Mouse (Mus musculus): ENCODE data around the gene Ube2l6. TPM values are rescaled to one million over a fixed set of nuclear protein-coding genes. Genes with fewer than 3 reads are reported as not detected.
A peak's percentile ranks its signal among the peaks of the same experiment; 100 is the strongest.

The Ube2l6 gene
- 9.6 and 11.2 TPM in 2 replicates for total RNA-seq (2015)
- 8.5 and 12.7 TPM in 2 replicates for total RNA-seq (2017)

- ATAC-seq (replicated peaks; ENCODE audit: poor library complexity) = peak; percentile 87
These were observed at the start of gene Ube2l6 for GRCm38 (mm10) chr2:84798493-84798921. Gene Ube2l6, plus strand, starts transcription at chr2:84798828.

- no peak for ATAC-seq (replicated peaks; ENCODE audit: poor library complexity)
These were observed 48.5 kb upstream of the Ube2l6 start for GRCm38 (mm10) chr2:84750115-84750514.

DNA sequence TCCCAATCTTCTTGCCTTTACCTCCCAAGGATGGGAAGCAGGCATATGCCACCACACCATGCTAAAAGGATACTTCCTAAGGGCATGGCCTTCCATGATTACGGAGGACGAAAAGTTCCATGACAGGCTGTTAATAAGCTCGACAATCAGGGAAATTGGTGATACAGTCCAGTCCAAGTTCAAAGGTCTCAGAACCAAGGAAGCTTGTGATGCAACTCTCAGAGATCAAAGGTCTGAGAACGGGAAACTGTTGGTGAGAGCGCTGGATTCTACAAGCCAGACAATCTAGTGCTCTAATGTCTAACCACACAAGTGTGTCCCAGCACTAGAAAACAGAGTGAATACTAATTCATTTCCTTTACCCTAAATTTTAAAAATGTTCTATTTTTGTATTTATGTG is 42.4 kb upstream of the Ube2l6 start:
- ATAC-seq (replicated peaks; ENCODE audit: poor library complexity) = no peak

- peak; percentile 59 for ATAC-seq (replicated peaks; ENCODE audit: poor library complexity)
These were observed 41.5 kb upstream of the Ube2l6 start for GRCm38 (mm10) chr2:84757026-84757682.

- peak; percentile 96 for ATAC-seq (replicated peaks; ENCODE audit: poor library complexity)
These were observed 40.0 kb upstream of the Ube2l6 start for GRCm38 (mm10) chr2:84758542-84759127.

- no peak for ATAC-seq (replicated peaks; ENCODE audit: poor library complexity)
These were observed 37.9 kb upstream of the Ube2l6 start for GRCm38 (mm10) chr2:84760777-84761176.

GRCm38 (mm10) chr2:84761309-84761708 is 37.3 kb upstream of the Ube2l6 start:
- ATAC-seq (replicated peaks; ENCODE audit: poor library complexity) = no peak

- ATAC-seq (replicated peaks; ENCODE audit: poor library complexity) = no peak
These were observed 36.8 kb upstream of the Ube2l6 start for GRCm38 (mm10) chr2:84761840-84762239.

- no peak for ATAC-seq (replicated peaks; ENCODE audit: poor library complexity)
These were observed 36.3 kb upstream of the Ube2l6 start for GRCm38 (mm10) chr2:84762295-84762694.

- no peak for ATAC-seq (replicated peaks; ENCODE audit: poor library complexity)
These were observed 35.8 kb upstream of the Ube2l6 start for GRCm38 (mm10) chr2:84762818-84763217.

DNA sequence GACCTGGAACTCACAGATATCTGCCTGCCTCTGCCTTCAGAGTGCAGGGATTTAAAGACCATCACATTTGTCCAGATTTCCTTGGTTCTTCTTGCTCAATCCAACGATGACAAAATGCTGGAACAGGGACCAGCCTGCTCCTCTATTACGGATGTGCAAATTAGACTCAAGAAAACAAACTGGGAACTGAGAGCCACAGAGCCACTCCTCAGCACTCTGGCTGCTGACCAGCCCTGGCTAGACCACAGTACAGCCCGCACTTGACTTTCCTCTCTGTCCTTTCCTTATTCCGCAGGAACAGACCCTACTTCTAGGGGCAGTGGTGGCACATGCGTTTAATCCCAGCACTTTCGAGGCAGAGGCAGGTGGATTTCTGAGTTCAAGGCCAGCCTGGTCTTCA is 28.1 kb upstream of the Ube2l6 start:
- ATAC-seq (replicated peaks; ENCODE audit: poor library complexity) = no peak

DNA sequence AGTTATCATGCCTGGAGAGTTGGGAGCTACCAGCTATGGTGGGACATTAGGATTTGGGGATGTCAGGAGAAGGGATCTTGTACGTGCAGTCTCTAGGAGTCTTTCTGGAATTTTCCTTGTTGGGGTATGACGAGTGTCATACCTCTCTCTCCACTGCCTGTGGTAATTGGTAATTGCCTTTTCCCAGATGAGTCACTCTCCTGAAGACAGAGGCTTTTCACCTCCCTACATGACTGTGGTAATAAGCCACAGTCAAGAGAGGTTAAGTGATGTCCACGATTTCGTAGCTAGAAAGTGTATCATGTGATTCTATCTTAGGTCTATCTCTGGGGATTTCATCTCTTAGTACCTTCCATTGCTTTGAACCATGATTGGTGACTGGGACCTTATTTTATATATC is 26.2 kb upstream of the Ube2l6 start:
- ATAC-seq (replicated peaks; ENCODE audit: poor library complexity) = no peak

DNA sequence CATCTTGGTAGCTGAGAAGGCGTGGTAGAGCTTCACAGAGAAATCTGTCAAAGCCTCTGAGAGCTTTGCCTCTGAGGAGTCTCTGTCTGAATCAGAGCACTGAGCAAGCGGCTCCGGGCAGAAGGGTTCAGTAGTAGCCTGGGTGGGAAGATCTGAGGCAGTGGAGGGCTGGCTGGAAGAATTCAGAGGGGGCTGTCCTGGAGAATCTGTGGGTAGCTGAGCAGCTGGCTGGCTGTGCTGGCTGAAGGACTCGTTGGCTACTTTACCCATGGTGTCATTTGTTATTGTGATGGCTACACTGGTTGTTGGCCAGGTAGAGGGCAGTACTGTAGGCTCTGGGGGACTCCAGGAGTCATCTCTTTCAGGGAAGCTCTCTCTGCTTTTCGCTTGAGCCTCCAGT is 25.4 kb upstream of the Ube2l6 start:
- ATAC-seq (replicated peaks; ENCODE audit: poor library complexity) = no peak

DNA sequence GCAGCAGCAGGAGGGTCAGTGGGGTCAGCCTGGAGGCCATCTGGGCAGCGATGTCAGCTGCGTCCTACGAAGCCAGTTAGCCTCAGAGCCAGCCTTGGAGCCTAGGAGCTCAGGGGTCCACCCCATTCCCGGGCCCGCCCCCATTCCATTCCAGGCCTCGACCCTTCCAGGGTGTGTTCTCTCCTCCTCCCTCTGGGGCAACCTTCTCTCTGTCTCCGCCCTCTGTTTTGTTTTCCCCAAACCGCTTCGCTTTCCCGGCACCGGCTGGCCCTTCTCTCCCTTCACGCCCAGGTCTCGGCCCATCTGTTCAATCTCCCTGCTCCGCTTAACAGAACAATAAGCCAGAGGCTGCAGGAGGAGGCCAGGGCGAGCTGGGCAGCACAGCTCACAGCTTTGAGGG is 23.9 kb upstream of the Ube2l6 start:
- ATAC-seq (replicated peaks; ENCODE audit: poor library complexity) = no peak

DNA sequence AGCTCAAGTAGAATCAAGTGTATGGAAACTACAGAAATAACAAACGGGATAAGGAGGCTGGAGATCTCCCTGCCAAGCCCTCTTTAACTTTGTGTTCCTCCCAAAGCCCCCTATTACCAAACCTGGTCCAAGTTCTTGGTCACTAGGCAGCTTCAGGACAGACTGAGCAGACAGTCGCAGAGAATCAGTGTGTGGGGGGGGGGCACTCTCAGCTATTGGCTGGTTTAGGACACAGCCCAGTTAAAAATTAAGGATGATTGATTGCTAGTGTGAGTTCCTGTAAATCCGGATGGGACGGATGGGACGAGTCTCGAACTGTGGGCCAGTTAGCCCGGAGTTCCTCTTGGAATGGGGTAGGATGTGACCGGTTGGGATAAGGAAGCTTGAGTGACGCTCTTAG is 23.4 kb upstream of the Ube2l6 start, which contains the start of gene Serping1:
Gene Serping1, minus strand, starts transcription at position 204 of the 400 bp plus-strand sequence.
- ATAC-seq (replicated peaks; ENCODE audit: poor library complexity) = no peak

- ATAC-seq (replicated peaks; ENCODE audit: poor library complexity) = peak; percentile 29; the same call in 1 of the 2 replicates
These were observed 23.0 kb upstream of the Ube2l6 start for GRCm38 (mm10) chr2:84775665-84776064.

DNA sequence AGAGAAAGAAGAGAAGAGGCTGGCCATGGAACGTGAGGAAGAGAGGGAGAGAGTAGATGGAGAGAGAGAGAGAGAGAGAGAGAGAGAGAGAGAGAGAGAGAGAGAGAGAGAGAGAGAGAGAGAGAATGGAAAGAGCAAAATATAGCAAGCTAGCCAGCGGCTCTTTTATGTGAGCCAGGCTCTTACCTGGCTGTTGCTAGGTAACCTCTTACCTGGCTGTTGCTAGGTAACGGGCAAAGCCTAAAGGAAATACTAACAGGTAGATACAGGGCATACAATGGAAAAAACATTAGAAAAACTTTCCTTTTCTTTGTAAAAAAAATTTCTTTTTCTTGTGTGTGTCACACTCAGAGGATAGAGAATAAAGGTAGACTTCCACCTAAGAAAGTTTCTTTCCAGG is 20.9 kb upstream of the Ube2l6 start:
- ATAC-seq (replicated peaks; ENCODE audit: poor library complexity) = no peak

DNA sequence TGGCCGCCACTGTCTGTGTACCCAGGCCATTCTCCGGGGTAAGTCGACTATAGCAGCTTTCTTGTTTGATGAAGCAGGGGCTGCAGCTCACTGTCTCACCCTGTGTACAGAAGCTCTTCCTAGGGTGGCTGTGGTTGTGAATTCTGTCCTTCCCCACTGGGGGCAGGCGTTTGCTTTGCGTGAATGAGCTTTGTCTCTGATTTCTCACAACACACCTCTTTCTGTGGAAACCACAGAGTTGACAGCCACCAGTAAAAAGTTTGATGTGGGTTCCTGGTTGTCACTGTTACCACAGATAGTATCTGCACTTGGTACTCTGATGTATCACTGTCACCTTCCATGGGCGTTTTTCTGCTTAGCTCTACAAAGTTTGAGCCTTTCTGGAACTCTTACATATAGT is 19.4 kb upstream of the Ube2l6 start:
- peak; percentile 90 for ATAC-seq (replicated peaks; ENCODE audit: poor library complexity)

DNA sequence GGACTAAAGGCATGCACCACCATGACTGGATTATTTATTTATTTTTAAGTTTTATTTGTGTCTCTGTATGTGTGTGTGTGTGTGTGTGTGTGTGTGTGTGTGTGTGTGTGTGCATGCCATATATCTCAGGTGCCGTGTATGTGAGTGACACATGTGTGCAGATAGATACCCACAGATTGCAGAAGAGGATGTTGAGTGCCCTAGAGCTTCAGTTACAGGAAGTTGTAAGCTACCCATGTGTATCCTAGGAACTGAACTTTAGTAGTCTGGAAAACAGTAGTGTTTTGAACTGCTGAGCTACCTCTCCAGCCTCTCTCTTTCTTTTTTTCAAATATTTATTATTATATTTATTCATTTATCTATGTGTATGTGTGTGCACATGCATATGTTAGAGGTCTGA is 15.3 kb upstream of the Ube2l6 start:
- peak; percentile 75 for ATAC-seq (replicated peaks; ENCODE audit: poor library complexity)

- no peak for ATAC-seq (replicated peaks; ENCODE audit: poor library complexity)
These were observed 14.6 kb upstream of the Ube2l6 start for GRCm38 (mm10) chr2:84783840-84784566.

DNA sequence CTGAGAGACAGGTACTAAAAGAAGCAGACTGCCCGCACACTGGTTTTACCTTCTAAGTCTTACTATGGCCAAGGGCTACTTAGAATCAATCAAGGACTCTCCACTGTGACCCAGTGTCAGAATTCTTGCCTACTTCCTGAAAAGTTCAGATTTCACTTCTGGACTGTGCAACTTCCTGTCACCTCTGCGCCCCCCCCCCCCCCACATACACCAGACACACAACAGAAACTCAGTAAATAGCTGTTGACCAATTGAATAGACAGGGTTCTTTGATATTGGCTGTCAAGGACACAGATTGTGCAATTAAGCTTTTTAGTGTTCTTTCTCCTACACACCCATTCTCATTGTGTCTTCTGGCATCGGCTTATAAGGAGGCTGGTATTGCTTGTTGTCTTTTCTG is 10.3 kb upstream of the Ube2l6 start:
- ATAC-seq (replicated peaks; ENCODE audit: poor library complexity) = peak; percentile 27; the same call in 1 of the 2 replicates

DNA sequence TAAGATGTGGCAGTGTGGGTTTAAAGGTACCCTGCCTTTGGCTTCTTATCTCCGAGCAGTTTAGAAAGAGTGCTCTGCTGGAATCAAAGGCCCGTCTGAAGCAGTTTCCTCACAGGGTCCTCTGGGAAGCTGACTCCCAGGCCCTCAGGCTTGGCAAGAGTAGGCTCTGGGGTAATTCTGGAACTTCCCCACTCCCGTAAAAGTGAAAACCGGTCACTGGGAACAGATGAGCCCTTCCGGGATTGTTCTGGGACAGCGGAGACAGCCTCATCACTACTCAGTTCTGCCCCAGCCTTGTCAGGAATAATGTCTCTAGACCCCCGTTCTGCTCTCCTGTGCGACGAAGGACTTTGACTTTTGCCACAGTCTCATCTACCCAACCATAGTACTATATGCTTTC is 8.2 kb upstream of the Ube2l6 start:
- ATAC-seq (replicated peaks; ENCODE audit: poor library complexity) = no peak
